ENCODE assay signal across 24 mouse cellular contexts in the genomic region with DNA sequence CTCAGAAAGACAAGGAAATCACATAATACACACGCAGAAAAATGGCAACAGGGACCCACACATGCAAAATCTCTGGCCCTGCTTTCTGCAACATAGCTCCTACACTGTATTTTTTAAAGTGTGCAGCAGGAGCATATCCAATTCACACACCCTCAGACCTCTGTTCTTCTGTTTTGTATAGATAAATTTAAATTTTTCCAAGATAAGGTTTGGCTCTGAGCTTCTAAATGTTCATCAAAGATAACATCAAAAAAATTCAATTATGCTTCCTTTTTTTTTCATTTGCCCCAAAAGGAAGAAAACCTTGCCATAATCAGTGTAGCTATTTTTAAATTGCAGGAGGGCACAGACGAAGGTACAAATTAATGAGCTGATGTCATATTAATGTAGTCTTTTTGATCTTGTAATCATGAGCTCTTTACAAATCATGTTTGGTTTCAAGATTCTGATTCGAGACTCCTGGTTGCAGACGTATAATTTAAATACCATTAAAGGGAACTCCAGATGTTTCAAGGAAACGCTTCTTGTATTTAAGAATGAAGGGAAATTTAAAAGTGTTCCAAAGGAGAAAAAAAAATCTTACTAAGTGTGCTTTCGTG.
"Had no signal": no experiment of that assay in that cellular context is flagged by ENCODE, and none has a peak within 500 bp of the region (broad histone marks: within the 10 kb centered on the region; RNA-seq: fewer than 3 reads in every experiment).

No protein-coding gene starts in this region.

- ATAC-seq: intestine, embryonic 16.5 days; liver, embryonic 12.5 days; midbrain, embryonic 13.5 days had no signal

- H3K4me2 ChIP-seq: limb, embryonic 13.5 days; liver, embryonic 12.5 days; liver, embryonic 15.5 days; midbrain, embryonic 13.5 days; neural tube, embryonic 12.5 days; neural tube, embryonic 15.5 days; stomach, embryonic 15.5 days had no signal

- H3K4me3 ChIP-seq: layer of hippocampus, adult 2 months; limb, embryonic 10.5 days; limb, embryonic 13.5 days; liver, embryonic 12.5 days; liver, embryonic 15.5 days; megakaryocyte, embryonic 14.5 days; midbrain, embryonic 10.5 days; midbrain, embryonic 13.5 days; neural tube, embryonic 12.5 days; neural tube, embryonic 15.5 days; stomach, embryonic 15.5 days had no signal

- DNase-seq: kidney, adult 18-20 months; kidney, adult 9 months; kidney, postnatal 14 days; layer of hippocampus, adult 9-11 months; liver; lung, adult 18-20 months; lung, postnatal 10 days; right cerebral cortex, adult 18-20 months; right cerebral cortex, postnatal 14 days; spleen, adult 18-20 months; thymus, adult 18-20 months; thymus, postnatal 36 days had no signal

- H3K36me3 ChIP-seq: limb, embryonic 10.5 days; limb, embryonic 13.5 days; liver, embryonic 12.5 days; liver, embryonic 15.5 days; midbrain, embryonic 10.5 days; midbrain, embryonic 13.5 days; neural tube, embryonic 12.5 days; neural tube, embryonic 15.5 days; stomach, embryonic 15.5 days had no signal

- H3K27ac ChIP-seq: layer of hippocampus, adult 2 months; limb, embryonic 10.5 days; limb, embryonic 13.5 days; liver, embryonic 12.5 days; liver, embryonic 15.5 days; midbrain, embryonic 10.5 days; midbrain, embryonic 13.5 days; neural tube, embryonic 12.5 days; neural tube, embryonic 15.5 days; stomach, embryonic 15.5 days had no signal

- H3K9ac ChIP-seq: limb, embryonic 13.5 days; liver, embryonic 12.5 days; liver, embryonic 15.5 days; midbrain, embryonic 13.5 days; neural tube, embryonic 12.5 days; neural tube, embryonic 15.5 days; stomach, embryonic 15.5 days had no signal

- H3K27me3 ChIP-seq: limb, embryonic 13.5 days; liver, embryonic 12.5 days; liver, embryonic 15.5 days; megakaryocyte, embryonic 14.5 days; midbrain, embryonic 13.5 days; neural tube, embryonic 12.5 days; neural tube, embryonic 15.5 days; stomach, embryonic 15.5 days had no signal

- H3K4me1 ChIP-seq: limb, embryonic 10.5 days; limb, embryonic 13.5 days; liver, embryonic 12.5 days; liver, embryonic 15.5 days; megakaryocyte, embryonic 14.5 days; midbrain, embryonic 10.5 days; midbrain, embryonic 13.5 days; neural tube, embryonic 12.5 days; neural tube, embryonic 15.5 days; stomach, embryonic 15.5 days had no signal

- H3K9me3 ChIP-seq: limb, embryonic 10.5 days; limb, embryonic 13.5 days; liver, embryonic 12.5 days; liver, embryonic 15.5 days; megakaryocyte, embryonic 14.5 days; midbrain, embryonic 10.5 days; midbrain, embryonic 13.5 days; neural tube, embryonic 12.5 days; neural tube, embryonic 15.5 days; stomach, embryonic 15.5 days had no signal
